Mouse (Mus musculus) thymus, postnatal 4 days (tissue): ENCODE results near the gene Pkhd1.
"Not testable (repeated sequence)": the region's sequence is repeated elsewhere in the genome, so short reads cannot be mapped to it uniquely, and the experiment has no call there.

Experiments
- DNase-seq: peaks from one replicate; pipeline ENCODE4 v3.0.0; 2021

Gene Pkhd1

DNA sequence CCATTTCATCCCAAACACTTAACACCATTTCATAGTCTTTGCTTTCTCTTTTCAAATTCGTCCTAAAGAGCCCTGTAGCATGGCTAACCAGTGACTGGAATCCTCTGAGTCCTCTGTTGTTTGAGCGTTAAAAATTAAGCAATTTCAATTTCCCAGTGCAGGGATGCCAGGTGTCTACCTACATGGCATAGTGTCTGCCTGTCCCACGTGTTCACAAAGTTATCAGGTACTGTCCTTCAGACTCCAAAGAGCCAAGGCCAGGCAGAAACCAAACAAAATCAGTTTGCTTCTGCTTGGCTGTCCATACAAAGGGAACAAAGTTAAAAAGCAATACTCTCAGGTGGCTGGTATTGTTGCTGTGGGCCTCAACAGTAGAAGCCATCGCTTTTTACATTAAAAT lies 136.0 kb downstream of the Pkhd1 start:
- DNase-seq, result no peak

DNA sequence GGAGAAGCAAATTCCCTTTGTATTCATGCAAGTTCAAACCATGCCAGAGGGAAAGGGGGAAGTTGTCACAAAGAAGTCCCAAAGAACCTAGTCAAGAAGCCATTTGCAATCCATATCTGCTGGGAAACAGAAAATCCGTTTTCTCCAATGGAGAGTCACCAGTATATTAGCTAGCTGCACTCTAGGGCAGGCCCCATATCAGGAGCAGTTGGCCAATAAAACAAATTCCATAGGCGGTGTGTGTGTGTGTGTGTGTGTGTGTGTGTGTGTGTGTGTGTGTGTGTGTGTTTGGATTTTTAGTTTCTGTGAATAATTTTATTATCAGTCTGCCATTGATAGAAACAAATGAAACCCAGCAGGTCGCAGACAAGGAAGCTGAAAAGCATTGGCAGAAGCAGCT lies 139.2 kb downstream of the Pkhd1 start:
- DNase-seq, result no peak

DNA sequence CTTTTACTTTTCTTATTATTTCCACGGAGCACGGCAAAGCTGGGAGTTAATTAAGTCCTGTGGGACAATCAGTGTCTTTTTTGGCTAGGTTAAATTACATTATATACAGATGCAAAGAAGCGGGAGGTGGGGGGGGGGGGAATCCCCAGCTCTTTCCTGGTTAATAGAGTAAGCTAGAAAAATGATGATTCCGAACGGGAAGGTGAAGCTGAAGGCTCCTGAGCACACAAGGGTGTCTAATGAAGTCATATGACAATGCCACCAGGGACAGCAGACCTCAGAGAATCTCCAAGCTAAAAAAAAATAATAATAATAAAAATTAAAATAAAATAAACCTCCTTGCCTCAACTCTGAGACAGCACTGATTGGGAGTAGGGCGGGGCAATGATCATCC lies 139.6 kb downstream of the Pkhd1 start:
- no peak for DNase-seq

DNA sequence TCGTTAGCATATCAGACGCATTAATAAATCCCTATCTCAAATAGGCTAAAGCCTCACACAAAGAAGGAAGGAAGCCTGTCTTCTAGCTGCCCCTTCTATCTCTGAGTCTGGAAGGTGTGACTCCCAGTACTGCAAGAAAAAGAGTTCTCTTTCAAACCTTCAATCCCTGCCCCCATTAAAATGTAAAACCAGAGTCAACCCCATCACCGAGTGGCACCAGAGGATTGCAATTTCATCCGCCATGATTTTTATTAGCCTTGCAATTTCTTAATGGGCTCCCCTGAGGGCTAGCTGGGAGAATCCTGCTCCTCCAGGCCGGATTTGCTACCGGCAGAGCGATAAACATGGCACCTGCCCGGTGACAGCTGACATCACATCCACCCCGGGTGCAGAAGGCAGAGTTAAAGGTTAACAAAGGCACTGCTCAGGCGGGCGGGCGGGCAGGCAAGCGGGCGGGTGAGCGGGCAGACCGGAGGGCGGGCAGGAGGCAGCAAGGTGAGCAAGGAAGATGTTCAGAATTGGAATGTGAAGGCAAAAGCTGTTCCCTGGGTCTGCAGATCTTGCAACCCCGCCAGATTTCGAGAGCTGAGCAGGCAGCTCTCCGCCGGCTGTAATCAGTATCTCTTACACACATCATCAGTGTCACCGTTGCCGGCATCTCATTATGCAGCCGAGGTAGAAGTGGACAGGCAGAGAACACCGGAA lies 140.2 kb downstream of the Pkhd1 start:
- no peak for DNase-seq

DNA sequence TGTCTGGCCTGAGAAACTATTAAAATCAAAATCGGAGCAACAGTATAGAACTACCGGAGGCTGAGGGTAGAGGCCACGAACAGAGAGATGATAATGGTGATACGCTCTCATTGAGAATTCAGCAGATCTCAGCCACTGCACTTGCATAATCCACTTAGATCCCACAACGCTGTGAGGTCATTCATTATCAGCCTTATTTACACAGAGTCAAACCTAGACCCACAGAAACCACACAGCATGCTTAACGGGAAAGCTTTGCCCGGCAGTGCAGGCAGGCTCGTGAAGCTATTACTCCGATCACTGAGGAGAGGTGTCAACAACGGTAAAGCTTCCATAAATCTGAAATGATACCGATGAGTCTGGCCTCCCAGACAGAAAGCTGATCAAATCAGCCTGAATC lies 147.1 kb downstream of the Pkhd1 start:
- no peak for DNase-seq

DNA sequence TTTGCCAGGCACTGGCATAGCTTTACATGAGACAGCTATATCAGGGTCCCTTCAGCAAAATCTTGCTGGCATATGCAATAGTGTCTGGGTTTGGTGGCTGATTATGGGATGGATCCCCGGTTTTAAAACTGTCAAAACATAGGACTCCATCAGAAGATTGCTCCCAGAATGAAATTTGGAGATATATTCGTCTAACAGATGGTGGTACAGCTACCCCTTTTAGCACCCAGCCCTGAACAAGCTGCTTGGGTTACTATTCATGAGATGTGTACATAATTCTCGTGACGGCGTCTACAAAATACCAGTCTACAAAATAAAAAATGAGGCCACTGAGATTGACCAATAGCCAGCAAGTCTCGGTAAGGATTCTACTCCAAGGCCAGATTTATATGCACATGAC lies 147.5 kb downstream of the Pkhd1 start:
- DNase-seq, result no peak

DNA sequence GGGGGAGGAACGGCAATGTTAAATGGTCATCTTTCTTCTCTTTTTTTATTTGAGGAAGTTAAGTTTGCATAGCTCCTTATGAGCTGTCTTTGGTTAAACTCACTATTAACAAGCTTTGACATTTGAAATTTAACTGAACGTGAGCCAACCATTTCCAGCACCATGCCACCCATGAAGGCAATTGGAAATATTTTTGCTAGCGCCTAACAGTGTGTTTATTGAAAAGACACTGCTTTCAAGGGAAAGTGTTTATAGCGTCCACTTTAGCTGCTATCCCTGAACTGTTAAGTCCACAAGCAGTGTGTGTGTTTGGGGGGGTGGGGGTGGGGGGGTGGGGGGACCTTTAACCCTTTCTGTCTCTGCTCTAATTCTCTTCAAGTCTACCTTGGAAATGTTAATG lies 151.4 kb downstream of the Pkhd1 start:
- DNase-seq, result no peak

DNA sequence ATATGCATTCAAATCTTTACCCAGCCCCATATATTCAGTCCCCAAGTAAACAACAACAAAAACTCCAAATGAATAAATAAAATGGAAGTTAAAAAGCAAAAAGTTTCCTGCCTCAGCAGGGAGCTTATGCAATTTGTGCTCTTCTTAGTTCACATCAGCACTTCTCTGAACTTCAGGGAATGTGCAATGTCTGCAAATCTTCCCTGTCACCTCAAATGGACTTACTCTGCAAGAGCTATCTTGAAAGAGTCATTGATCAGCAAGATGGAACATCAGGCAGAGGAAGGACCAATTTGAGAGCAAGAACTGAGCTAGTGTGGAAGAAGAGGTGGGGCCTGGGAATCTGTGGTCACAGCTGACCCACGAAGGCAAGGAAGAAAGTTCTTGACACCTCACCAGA lies 163.2 kb downstream of the Pkhd1 start:
- no peak for DNase-seq

DNA sequence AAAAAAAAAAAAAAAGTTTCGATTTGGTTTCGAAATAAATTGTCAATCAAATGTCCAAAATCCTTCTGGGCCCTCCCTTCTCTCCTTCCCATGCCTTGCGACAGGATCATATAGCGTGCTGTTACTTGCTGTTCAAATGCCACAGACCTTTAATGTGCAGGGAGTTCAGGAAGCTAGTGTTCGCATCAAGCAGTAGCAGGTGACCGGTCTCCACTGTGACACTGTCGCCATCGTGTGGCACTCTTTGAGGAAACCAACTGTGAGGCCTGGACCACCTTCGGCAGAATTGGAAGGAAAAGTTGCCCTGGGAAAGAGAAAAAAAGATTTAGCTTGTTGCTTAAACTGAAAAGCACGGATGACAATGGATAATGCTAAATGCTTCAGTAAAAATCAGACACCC lies 167.8 kb downstream of the Pkhd1 start:
- DNase-seq, result peak; percentile 9

DNA sequence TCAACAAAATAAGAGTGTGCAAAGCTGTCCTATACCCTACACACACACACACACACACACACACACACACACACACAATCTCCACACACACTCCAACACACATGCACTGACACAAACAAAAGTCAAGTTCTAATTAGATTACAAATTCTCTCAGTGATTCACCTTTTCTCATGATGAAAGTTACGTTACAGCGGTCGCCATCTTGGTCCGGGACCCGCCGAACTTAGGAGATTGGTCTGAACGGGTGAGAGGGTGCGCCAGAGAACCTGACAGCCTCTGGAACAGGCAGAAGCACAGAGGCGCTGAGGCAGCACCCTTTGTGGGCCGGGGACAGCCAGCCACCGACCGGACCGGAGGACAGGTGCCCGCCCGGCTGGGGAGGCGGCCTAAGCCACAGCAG lies 185.8 kb downstream of the Pkhd1 start:
- DNase-seq, result not testable (repeated sequence)

DNA sequence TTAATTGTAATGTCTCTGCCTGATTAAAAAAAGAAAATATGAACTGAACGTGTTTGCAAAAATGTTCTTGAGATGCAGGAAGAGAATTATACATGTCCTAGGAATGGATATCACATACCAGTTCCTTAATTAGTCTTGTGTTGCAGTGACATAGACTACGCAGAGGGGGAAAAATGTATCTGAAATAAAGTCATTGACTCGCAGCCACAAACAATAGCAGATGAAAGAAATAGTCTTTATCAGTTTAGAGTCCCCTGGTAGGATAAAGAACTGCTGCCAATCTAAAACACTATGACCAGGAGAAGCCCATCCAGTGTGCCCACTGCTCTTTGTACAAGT lies 188.8 kb downstream of the Pkhd1 start:
- no peak for DNase-seq

DNA sequence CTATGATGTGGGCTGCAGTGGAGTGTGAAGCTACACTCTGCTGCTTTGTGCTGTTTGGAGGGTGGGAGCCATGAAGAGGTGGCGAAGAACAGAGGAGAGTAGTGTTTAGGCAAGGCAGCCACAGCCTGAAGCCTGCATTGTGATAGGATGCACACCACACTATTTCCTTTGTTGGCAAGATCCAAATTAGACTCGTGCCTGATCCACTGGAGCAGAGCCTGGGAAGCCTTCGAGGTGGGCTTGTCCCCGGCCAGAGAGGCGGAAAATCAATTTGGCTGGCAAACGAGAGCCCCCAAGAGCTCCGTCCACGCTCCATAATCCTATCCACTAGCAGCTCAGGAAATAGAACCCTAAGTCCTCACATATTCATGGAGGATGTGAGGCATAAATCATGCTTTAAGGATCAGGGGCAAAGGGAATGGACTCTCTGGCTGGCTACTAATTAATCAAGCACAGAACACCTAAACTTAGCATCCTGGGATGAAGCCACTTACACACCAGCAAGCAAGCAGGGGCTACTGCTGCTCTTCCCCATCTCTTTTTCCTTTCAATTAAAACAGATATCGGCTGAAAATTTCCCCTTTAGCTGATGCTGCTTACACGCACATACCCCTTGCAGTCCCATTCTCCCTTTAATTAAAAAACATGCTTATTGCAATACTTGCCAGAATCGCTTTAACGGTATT lies 189.4 kb downstream of the Pkhd1 start:
- no peak for DNase-seq

DNA sequence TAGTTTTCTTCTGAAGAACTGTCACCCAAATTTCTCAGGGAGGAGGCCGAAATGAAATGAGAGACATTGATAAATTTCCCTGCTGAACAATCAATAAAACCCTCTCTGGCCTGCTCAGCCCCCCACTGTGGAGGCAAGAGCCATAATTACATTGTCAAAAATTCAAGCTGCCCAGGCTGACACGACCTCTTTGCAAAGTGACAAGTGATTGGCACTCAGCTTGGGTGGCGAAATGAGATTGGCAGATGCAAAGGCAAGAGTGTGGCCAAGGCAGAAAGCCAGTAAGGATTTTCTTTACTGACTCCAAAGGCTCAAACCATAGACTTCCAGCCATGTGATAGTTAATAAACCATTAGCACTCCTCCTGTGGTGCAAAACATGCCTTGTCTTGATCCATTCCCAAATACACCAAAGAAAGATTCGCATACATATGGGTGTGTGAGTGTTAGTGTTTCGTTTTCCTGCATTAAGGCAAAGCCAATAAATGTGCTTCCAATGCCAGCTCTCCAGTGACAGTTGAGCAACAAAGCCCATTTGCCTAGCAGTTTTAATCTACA lies 208.4 kb downstream of the Pkhd1 start:
- DNase-seq, result no peak

DNA sequence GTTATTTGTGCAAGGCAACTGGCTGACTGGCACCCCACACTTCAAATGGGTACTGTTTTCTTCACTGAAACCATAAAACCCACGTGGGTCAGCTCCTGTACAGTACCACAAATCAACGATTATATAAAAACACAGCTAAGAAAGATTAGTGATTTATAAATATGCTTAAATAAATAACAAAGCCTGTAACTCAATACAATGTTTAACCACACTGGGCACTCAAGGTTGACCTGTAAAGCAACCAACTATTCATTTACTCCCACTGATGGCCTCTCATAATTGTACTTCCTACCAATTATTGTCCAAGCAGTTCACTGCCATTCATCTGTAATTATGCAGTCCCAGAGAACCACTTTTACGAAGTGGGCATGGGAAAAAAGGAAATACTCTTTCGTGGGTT lies 219.5 kb downstream of the Pkhd1 start:
- no peak for DNase-seq

DNA sequence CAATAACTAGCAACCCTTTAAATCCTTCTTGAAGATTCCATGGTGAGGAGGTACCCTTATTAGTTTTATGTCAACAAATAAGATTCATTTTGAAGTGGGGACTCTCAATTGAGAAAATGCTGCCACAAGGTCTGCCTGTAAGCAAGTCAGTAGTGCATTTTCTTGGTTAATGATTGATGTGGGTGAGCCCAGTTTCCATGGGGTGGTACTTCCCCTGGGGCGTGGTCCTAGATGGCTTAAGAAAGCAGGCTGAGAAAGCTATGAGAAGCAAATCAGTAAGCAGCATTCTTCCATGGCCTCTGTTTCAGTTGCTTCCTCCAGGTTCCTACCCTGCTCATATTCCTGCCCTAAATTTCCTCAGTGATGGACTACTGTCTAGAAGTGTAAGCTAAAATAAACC lies 253.4 kb downstream of the Pkhd1 start:
- no peak for DNase-seq

DNA sequence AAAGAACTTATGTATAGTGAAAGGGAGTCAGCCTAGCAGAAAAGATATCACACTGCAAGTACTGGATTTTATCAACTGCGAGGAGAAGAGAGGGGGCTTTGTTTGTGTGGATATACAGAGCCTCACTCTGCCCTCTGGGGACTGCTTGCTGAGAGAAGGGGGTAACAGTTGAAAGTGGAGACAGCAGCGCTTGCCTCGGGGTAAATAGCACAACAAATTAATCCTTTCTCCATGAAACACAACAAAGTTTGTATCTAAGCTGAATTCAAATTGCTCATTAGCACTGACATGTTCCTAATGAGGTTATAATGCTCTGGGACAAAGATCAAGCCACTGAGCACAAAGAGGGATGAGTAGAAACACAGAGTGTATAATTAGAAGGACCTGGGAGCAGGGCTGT lies 273.2 kb downstream of the Pkhd1 start:
- no peak for DNase-seq

DNA sequence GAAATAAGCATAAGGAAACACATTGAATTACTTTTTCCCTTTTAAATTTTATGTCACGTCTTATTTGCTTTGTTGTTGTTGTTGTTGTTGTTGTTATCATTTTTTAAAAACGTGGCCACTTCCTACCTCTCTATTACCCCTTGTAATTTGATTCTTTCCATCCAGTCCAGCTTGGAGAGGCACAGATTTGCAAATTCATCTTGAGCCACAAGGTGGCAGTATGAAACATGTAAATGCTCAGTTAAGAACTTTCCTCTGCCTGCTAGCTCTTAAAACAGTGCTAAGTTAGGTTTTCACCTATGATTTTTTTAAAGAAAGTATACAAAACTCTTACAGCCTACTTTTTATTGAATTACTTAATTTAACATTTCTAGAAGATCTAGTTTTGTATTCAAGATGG lies 306.4 kb downstream of the Pkhd1 start:
- DNase-seq, result peak; percentile 14

DNA sequence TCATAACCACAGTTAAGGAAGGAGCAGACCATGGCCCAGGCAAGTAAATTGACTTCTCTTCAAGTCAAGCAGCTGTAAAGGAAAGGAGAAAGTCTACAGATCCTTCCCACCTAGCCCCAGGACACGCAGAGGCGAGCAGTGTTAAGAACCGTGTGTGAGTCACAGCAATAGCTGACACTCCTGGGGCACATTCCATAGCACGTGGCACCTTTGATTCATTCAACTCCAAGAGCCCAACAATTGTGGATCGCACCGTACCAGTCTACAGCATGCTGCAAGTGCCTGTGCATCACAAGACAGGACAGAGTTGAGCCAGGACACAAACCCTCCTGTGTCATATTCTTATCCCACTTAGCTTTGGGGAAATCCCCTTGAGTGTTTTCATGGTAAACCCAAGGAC lies 306.9 kb downstream of the Pkhd1 start:
- no peak for DNase-seq

DNA sequence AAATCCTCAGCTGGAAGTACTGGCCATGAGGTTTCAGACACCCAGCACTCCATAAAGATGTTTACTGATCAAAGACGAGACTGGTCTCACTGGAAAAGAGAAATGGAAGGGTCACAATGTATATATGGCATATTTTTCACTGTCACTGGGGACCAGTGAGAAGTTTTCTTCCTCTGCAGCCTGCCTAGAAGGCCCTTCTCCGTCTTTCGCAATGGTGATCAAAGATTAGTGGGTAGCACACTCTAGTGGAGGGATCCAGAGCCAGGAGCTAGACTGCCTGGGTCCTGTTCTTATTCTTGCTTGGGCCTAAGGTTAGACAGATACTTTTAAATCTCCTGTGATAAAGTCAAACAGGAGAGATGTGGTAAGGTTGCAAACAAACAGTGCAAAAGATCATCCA lies 311.7 kb downstream of the Pkhd1 start:
- DNase-seq, result no peak

DNA sequence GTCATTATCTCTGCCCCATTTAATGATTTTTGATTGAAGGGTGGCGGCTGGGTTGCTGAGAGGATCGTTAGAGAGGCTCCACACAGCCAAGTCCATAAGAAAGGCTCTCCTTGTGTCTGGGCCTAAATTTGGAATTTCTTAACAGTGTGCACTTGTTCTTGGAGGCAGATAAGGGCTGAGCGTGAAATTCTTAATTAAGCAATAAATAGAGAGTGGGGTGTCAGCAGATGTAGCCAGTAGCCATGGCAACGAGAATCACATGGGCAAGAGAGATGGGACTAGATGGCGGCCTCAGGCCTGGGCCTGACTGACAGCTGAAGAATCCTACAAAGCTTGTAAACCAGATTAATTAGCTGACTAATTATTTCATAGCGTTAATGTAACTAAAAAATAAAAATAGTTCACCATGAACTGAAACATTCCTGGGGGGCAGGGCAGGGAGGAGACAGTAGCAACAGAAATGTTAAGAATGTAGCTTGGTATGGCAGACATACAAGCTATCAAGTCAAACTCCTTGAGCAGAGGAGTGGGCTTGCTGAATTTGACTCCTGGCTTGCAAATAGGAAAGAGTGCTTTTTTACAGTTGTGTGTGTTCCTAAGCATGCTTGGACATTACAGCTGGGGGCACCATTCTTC lies 314.8 kb downstream of the Pkhd1 start:
- no peak for DNase-seq

DNA sequence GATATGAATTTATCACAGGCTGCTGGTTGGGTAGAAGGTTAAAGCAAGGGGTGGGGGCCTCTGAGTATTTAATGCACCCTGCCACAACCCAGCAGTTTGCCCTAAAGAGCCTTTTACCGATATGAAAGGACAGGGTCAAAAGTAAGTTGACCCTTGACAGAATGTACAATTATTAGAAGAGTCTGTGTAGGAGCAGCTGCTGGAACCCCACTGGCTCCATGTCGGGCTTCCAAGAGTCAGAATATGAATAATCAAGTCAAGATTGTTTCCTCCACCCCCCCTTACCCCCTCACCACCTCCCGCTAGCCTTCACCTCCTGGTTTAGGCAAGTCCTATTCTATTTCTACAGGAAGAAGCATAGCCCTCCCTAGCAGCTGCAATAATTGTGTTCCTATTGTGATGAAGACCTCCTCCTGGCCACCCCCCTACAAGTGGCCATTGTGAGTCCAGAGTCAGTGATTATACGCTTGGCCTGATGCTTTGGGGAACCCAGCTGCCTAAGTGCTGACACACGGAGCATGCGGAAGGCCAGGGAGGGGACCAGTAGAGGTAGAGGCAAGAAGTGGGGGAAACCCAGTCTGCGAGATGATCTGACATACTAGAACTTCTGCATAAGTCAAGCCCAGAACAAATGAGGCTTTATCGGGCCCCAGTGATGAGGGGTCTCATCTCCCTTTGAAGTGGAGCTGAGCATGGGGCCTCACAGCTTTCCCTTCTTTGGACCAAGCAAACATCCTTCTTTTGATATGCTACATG lies 315.5 kb downstream of the Pkhd1 start:
- DNase-seq, result no peak

DNA sequence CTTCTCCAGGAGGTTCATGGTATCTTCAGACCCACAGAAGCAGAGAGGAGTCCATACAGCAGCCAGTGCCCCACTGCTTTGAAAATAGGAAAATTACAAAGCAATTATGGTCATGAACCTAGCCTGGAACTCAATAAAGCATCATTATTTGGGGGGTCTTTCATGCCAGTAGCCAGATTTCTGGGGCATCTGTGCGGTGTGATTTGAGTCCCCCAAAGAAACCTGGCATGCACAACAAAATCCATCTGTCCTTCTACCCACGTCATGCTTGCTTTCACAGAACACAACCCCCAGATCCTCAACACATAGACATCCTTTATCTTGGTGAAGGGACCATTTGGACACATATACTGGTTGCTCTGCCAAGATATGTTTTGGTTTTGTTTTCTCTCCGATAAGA lies 316.2 kb downstream of the Pkhd1 start:
- no peak for DNase-seq

DNA sequence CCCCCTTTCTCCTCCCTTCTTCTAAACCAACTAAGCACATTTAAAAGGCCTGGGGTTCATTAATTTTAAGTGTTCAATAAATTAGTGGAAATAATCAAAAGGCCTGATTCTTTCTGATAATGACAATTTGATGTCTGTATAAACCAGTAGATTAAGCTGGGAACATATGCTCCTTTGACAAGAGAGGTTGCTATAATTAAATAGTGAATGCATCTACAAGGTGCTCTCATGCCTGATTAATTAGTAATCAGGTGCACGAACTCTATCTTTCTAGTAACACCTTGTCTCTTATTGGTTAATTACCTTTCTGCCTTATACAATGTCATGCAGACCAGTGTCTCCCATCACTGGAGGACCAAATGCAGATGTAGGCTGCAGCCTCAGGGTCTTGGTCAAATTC lies 329.2 kb downstream of the Pkhd1 start:
- no peak for DNase-seq

DNA sequence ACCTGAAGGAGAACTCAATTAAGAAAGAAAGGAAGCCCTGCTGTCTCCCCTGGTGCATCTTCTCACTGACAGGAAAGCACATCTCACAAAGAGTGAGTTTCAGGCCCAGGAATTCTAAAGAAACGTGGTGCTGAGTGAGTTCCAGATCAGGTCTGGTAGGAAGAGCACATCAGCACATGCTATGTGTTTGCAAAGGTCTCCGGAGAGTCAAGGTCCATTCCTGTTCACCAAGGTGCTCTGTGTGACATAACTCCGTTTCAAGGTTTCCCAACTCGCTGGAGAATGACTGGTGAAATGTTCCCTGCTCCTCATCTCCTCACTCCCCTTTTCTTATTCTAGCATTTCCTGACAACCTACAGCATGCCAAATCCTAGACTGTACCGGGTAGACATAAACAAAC lies 357.5 kb downstream of the Pkhd1 start:
- DNase-seq, result no peak
